Mouse (Mus musculus) kidney, adult 2 months (tissue): Measurements from ENCODE around the gene Slc41a2.

ENCODE experiments used
- CTCF ChIP-seq: fragments of 200-500 bp; conservative IDR thresholded peaks from 2 replicates; pipeline ENCODE4 v1.5.1; 2011; ENCODE audit warnings: low read depth, mild to moderate bottlenecking, control low read depth, low read length, moderate library complexity, mixed read lengths; ENCODE audit not compliant: insufficient read depth, insufficient read length
- POLR2A ChIP-seq: fragments of 200-500 bp; IDR thresholded peaks from one replicate; pipeline ENCODE4 v1.6.1; 2011; ENCODE audit warnings: low read depth, low read length, control low read depth

GRCm38 (mm10) chr10:83183634-83184479 lies 153.8 kb downstream of the Slc41a2 start:
- TF ChIP-seq CTCF (no peak), POLR2A (no peak)
